Mouse (Mus musculus) ES-Bruce4 (cell line): ENCODE measurements around the gene Slc38a3. TPM values are rescaled to one million over a fixed set of nuclear protein-coding genes. Genes with fewer than 3 reads are reported as not detected.

Experiments
- H3K27ac ChIP-seq: 2 replicates; pipeline ENCODE4 v1.5.1; 2012; ENCODE audit warnings: low read length, inconsistent platforms; ENCODE audit not compliant: insufficient read depth
- H3K27me3 ChIP-seq: 2 replicates; pipeline ENCODE4 v1.6.1; 2012; ENCODE audit warnings: mild to moderate bottlenecking, low read length, inconsistent platforms; ENCODE audit not compliant: control insufficient read depth, poor library complexity, insufficient read depth, severe bottlenecking
- H3K36me3 ChIP-seq: 2 replicates; pipeline ENCODE4 v1.6.1; 2012; ENCODE audit warnings: inconsistent platforms, mild to moderate bottlenecking, low read length, moderate library complexity; ENCODE audit not compliant: control insufficient read depth, poor library complexity, insufficient read depth, severe bottlenecking
- H3K4me1 ChIP-seq: one replicate; pipeline ENCODE4 v1.8.1; 2011; ENCODE audit warnings: low read length; ENCODE audit not compliant: control insufficient read depth, insufficient read depth
- H3K4me3 ChIP-seq: 2 replicates; pipeline ENCODE4 v1.5.1; 2011; ENCODE audit warnings: low read depth, mild to moderate bottlenecking, low read length
- H3K9ac ChIP-seq: 2 replicates; pipeline ENCODE4 v1.6.1; 2012; ENCODE audit warnings: low read depth, mild to moderate bottlenecking, inconsistent platforms; ENCODE audit not compliant: poor library complexity, severe bottlenecking
- H3K9me3 ChIP-seq: replicated peaks from 2 replicates; pipeline ENCODE4 v1.6.1; 2012; ENCODE audit warnings: mild to moderate bottlenecking, low read length, inconsistent platforms; ENCODE audit not compliant: control insufficient read depth, poor library complexity, insufficient read depth, severe bottlenecking
- CTCF ChIP-seq: IDR thresholded peaks from one replicate; pipeline ENCODE4 v1.8.1; 2011; ENCODE audit warnings: low read depth, low read length
- EP300 ChIP-seq: IDR thresholded peaks from 2 replicates; pipeline ENCODE4 v1.6.1; 2011; ENCODE audit warnings: low read depth, low read length; ENCODE audit not compliant: insufficient read depth
- POLR2A ChIP-seq: IDR thresholded peaks from one replicate; pipeline ENCODE4 v1.8.1; 2011; ENCODE audit warnings: low read length; ENCODE audit not compliant: insufficient read depth
- polyA plus RNA-seq: library from polyadenylated mRNA; stranded (reverse); fragments of >200 nt; gene quantifications from 2 replicates; pipeline ENCODE4 v1.2.4, GENCODE M21; 2011; ENCODE audit warnings: low read depth; ENCODE audit not compliant: missing spikeins, insufficient read depth, insufficient read length

Slc38a3 gene
- polyA plus RNA-seq, 1 experiment, result 8.1 TPM

DNA sequence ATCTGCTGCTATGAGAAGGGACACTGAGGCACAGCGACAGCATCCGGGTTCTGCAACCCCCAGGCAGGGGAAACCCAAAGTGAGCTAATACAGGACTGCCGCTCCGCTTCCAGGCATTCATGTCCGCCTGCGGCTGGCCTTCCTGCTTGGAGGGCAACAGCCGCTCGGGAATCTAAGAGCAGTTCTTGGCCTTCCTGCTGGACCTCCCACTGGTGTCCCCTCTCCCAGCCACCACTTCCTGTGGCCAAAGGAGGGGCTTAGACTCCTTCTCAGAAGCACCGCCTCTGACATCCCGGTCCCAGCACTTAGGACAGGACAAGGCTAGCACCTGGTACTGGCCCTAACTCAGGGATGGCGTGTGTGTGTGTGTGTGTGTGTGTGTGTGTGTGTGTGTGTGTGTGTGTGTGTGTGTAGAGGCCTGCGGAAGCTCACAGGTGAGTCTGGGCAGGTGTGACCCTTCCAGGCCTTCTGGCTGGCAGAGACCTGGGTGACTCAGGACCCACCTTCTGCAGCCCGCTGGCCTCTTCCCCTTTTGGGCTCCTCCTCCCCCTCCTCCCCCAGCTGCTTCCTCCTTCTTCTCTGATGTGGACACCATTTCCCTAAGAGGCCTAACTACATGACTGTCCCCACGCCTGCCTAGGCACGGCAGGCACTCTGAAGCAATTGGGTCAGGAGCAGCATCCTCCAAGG lies 40.5 kb downstream of the Slc38a3 start:
- H3K9ac ChIP-seq, result peak overlapping the region; percentile 10; the same call in 1 of the 2 replicates
- H3K27ac ChIP-seq, result peak overlapping the region; percentile 56; the same call in 1 of the 2 replicates
- H3K9me3 ChIP-seq, result no peaks in the 10 kb centered on the region
- H3K4me1 ChIP-seq, result peaks cover 21% of the 10 kb centered on the region
- TF ChIP-seq EP300 (no peak), POLR2A (no peak), CTCF (no peak)
- H3K4me3 ChIP-seq, result peak overlapping the region; percentile 29
- no peaks in the 10 kb centered on the region for H3K36me3 ChIP-seq
- no peaks in the 10 kb centered on the region for H3K27me3 ChIP-seq

DNA sequence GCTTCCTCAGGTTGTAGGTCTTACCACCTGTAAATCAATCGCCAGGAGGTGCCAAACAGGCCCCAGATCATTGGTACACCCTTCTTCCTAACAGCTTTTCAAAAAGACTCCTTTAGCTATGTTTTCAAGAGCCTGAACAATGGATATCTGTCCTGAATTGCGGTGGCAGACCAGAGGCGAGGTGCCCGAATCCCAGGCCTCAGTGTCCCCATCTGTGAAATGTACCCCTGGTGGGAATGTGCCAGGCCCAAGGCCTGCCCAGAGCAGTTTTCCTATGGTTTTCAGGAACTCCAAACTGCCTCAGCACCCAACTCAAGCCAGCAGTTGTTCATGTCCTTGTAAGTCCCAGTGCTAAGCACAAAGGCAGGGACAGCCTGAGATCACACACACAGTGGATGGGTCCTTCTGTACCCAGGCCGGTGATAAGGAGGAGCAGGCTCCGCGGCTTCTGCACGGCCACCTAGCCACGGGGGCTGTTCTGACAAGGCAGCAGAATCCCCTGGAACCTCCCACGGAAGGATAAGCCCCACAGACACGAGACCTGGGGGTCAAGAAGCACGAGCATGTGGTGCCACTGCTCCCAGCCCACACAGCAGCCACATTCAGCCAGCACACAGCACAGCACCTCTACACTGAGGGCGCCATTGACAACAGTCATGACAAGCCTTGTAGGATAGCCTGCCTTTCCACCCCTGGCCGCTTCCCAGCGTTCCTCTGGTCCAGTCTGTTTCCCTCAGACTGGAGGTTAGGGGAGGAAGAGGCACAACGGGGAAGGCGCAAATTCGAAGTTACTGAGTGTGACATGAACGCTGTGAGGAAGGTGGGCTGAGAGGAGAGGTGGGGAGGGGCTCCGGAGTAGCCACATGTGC lies 41.7 kb downstream of the Slc38a3 start:
- H3K27ac ChIP-seq, result peak overlapping the region; percentile 31
- H3K36me3 ChIP-seq, result no peaks in the 10 kb centered on the region
- H3K4me1 ChIP-seq, result peaks cover 21% of the 10 kb centered on the region
- no peaks in the 10 kb centered on the region for H3K27me3 ChIP-seq
- peak overlapping the region; percentile 0; the same call in 1 of the 2 replicates for H3K4me3 ChIP-seq
- no peaks in the 10 kb centered on the region for H3K9me3 ChIP-seq
- TF ChIP-seq CTCF (no peak), EP300 (no peak)
- no peak overlapping the region for H3K9ac ChIP-seq

DNA sequence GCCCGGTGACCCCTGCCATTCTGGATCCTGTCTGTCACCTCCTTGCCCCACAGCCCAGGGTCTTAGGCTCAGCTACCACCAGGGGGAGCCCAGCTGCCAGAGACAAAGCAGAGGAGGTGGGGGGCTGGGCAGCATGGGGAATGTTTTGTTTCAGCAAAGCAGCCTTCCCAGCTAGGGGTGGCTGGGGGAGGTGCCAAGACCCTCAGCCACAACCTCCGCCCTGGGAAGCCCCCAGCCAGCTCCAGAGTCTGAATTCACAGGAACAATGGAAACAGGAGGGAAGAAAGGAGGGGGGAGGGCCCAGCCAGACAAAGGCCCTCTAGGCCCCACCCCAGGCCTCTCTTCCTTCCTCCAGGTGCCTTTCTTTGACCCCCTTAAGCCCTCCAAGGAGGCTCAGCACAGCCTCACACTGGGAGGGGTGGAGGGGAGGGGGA lies 42.5 kb downstream of the Slc38a3 start:
- H3K27me3 ChIP-seq, result no peaks in the 10 kb centered on the region
- peak overlapping the region; percentile 45 for H3K4me3 ChIP-seq
- no peak overlapping the region for H3K27ac ChIP-seq
- H3K36me3 ChIP-seq, result no peaks in the 10 kb centered on the region
- no peaks in the 10 kb centered on the region for H3K9me3 ChIP-seq
- peak; percentile 95 for TF ChIP-seq EP300
- no peak for TF ChIP-seq POLR2A
- peak; percentile 88 for TF ChIP-seq CTCF
- peaks cover 16% of the 10 kb centered on the region for H3K4me1 ChIP-seq
- no peak overlapping the region for H3K9ac ChIP-seq

DNA sequence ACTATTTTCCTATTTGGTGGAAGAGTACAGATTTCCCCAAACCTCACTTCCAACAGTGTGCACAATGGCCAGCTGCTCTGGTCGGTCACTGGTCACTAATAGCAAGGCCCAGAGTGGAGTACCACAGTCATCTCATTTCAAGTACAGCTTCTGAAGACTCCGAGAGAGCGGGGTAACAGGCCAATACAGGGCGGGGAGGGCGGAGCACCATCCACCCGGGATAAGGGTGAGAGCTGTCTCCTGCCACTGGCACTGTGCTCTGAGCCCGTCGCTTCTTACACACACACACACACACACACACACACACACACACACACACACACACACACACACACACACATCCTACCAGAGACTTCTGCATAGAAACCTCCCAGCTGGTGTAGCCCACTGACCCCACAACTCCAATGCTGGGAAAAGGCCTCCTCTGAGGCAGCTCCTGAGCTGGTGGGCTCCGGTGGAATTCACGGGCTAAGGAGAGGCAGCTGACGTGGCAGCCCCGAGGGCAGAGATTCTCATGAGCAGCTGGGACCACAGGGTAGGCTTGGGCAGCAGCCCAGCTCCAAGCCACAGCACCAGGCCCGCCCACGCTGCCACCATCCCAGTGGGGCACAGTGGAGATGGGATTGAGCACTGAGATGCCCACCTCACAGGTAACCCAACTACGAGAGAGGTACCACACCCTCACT lies 43.0 kb downstream of the Slc38a3 start:
- Histone ChIP-seq H3K4me1 (peaks cover 13% of the 10 kb centered on the region), H3K27ac (no peak overlapping the region), H3K9me3 (no peaks in the 10 kb centered on the region), H3K36me3 (no peaks in the 10 kb centered on the region), H3K27me3 (no peaks in the 10 kb centered on the region), H3K4me3 (peak overlapping the region; percentile 45), H3K9ac (no peak overlapping the region; the same call in 1 of the 2 replicates)
- no peak for TF ChIP-seq EP300
- TF ChIP-seq CTCF, result no peak
- no peak for TF ChIP-seq POLR2A

DNA sequence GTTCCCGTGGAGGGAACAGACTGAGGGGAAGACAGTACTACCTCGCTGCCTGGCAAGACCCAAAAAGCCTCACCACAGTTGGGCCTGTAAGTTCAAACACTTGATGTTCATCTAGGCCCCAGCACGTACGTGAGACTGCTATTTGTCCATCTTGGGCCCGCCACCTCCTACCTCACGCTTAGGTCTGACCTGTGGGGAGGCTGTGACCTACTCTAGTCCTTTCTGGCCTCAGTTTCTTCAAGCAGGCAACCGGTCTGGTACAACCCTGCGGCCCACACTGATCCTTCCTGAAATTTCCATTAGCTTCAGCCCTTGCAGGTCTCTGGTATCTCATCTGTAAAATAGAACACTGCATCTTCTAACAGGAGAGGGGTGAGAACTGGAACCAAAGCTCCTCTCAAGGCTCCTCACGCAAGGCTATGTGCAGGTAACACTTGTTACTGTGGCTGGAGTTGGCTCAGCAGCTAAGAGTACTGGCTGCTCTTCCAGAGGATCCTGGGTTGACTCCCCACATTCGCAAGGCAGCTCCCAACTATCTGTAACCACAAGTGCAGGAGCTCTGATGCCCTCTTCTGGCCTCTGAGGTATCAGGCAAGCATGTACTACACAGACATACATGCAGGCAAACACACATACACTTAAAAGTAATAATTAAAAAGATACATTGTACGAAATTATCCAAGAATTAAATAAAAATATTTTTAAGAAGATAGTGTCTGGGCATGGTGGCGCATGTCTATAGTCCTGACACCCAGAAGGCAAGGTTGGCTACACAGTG lies 43.8 kb downstream of the Slc38a3 start:
- Histone ChIP-seq H3K36me3 (no peaks in the 10 kb centered on the region), H3K9me3 (no peaks in the 10 kb centered on the region), H3K4me1 (peaks cover 11% of the 10 kb centered on the region), H3K9ac (no peak overlapping the region), H3K27ac (no peak overlapping the region), H3K27me3 (no peaks in the 10 kb centered on the region), H3K4me3 (no peak overlapping the region)
- TF ChIP-seq CTCF (peak; percentile 37), EP300 (no peak), POLR2A (no peak)
